Mouse (Mus musculus) cerebellum, adult 11-12 months (tissue): ENCODE measurements at regions not wholly inside any gene's neighbourhood (a gene's known extent, or its start where the extent isn't known, plus 50 kb on each side); places are given as distances from the start of the nearest gene placed in this dataset.

ENCODE experiments used
- DNase-seq: peaks from one replicate; pipeline ENCODE4 v3.0.0; 2022

DNA sequence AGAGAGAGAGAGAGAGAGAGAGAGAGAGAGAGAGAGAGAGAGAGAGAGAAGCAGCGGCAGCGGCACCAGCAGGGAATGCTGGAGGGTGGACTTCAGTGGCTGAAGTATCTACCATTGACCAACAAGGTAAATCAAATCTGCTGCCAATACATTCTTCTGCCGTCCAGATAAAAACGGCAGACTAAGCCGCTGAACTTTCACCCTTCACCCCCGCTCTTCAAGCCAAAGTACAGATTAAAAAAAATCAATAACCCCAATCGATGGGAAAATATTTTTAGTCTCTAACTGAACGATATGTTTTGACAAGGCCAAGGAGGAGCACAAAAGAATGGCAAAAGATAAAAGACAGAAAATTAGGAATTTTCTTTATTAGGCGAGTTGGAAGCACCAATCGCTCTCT lies 205.3 kb upstream of the Onecut1 start:
- no peak for DNase-seq

DNA sequence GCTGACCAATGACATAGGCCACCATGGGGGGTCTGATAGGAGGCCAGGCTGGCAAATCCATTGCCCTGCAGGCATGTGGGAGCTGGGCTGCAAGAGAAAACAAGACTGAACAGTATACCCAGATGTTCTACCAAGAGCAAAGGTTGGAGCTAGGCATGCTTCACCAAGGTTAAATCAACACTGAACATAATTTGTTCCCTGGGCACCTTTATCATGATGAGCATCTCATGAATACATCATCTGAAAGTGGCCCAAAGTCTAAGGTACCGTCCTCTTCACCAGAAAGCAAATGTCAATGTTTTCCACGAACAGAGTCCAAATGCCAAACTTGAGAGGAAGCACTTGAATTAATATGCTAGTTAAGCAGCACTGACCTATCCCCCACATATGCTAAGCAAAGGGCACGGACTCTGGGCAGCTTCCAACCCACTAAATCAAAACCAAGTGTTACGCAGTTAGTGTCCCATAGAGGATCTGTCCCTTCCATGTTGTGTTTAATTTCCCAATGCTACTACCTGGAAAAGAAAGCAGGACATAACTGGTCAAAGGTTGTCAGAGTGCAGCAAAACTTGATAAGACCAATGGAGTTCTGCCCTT lies 190.3 kb upstream of the Onecut1 start:
- no peak for DNase-seq

DNA sequence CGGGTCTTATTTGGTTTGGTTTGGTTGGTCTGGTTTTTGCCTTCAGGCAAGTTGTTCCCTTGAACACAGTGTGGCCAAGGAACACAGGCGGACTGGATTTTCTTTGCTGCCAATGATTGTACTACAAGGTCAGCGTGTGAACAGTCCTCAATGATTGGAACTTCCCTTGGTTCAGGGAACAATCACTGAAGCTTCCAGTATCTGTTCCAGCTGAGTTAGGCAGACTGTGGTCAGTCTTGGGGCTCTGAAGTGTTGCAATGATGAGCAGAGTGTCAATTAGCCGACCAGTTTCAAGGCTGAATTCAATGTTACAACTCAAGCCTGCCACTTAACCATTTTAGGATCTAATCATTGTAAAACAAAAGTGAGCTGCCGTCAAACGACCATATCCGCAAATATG lies 189.5 kb upstream of the Onecut1 start:
- no peak for DNase-seq

DNA sequence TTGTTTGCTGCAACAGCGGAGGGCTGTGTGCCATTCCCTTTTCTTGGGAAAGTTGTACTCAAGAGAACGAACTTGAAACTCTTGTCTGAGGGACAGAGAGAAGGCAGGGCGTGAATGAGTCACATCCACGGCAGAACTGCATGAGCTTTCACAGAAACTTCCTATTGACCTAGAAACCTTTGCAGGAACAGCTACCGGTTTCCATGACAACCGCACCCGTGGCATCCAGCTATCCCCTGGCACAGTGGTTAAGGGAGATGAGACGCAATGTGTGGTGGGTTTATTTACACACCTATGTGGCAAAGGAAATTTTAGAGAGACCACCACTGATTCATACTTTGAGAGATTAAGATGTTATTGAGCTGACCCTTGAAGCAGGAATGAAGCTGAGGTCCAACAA lies 163.5 kb upstream of the Onecut1 start:
- no peak for DNase-seq

DNA sequence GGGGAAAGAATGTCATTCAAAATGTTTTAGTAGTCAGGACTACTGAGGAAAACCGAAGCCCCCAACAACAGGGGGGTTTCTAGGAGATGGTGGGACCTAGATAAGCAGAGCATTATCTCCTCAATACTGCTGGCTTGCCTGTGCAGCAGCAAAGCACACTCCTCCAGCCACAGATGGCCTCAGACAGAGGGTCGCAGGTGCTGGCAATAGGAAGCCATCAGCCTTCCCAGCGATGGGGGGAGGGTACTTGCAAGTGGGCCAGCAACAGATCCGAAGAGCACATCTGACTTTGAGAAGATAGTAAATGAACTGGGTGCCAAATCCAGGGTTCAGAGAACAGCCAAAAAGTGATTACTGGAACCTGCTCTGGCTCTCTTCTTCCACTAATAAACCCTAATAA lies 156.0 kb upstream of the Onecut1 start:
- DNase-seq, result no peak

DNA sequence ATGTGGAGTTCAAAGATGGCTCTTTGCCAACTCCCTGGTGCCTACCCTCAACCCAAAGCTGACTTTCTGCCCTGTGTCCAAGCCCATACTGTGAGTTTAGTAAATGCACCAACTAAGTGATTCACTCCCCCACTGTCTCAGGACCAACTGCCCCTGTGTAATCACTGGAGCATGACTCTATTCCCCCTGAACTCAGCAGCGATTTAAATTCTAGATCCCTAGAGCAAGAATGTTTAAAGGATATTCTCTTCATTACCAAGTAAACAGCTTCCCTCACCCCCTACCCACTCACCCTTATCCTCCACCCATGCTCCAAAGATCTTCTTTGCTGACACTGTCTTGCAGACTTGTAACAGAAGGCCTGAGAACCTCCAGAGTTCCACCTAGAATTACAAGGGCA lies 154.1 kb upstream of the Onecut1 start:
- no peak for DNase-seq

DNA sequence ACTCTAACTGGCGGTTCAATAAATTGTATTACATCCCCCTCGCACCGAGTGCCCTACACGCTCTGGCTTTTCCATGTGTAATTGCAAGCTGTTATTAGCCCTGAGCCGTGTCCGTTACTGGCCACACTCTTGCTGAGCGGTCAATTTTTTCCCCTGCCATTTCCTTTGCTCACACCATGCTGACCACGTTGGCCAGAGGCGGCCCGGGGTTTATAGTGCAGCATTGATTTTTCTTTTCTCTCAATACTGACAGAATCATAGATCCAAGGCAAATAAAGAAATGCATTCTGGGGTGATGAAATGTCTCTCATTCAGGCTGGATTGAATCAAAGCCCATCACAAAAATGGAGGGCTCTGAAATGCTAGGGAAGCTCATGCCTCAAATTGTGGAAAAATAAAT lies 150.0 kb upstream of the Onecut1 start:
- DNase-seq, result no peak

DNA sequence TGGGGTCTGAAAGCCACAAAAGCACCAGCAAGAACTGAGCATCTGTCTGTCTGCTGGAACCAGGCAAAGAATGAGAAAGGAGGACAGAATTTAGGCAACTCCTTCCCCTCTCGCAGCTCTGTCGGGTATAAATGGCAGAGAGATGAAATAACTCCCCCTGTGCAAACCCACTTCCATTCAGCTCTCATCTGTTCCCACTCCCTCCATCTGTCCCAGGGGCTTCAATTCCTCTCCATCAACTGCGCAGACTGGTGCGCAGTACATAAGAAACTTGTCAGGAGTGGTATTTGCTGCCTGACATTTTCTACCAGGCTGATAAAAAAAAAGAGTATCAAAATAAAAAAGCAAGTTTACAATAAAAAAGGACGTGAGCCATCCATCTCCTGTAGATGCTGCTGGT lies 129.3 kb upstream of the Onecut1 start:
- DNase-seq, result no peak

DNA sequence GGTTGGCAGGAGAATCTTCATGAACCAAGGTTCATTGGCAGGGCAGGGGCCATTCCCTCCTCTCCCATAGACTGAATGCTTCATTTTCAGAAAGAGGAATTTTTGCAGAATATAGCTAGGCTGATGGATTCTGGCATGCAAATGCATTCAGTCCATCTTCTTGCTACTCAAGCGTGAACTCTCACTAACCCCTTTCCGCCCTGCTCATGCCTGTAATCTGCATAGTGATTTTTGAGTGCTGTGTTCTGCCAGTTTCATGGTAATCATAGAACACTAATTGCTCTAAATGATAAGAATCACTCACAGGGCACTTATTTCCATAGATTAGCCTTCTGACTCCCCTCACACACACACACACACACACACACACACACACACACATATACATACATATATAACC lies 119.8 kb upstream of the Onecut1 start:
- no peak for DNase-seq

DNA sequence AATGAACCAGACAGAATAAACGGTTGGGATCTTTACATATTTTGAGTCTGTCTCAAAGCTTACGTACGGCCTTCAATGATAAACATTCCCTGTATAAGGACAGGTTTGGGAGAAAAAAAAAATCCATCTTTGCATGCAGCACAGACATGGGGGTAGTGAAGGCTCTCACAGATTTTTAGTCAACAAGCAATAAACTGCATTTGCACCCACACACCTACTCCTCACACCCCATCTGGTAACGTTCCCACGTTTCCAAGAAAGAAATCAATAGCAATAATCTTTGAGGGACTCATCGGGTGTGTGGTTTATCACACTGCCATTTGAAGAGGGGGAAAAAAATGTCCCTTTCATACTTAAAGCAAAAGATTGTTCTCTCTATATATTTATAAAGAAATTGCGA lies 113.8 kb upstream of the Onecut1 start:
- DNase-seq, result no peak

DNA sequence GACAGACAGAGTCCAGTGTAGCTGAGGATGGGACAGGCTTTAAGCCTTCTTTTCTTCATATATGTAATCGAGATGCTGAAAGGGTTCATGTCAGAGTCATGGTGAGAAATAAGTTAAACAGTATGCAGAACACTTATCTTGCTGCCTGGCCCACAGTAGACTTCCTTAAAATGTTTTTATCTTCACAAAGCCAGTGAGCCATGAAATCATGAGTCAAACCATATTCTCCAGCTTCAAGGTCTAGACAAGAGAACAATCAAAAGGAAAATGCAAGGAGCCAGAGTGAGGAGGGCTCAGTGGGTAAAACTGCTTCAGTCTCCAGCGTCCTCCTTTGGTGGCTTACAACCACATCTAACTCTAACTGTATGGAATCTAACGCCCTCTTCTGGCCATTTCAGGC lies 103.7 kb upstream of the Onecut1 start:
- DNase-seq, result no peak

DNA sequence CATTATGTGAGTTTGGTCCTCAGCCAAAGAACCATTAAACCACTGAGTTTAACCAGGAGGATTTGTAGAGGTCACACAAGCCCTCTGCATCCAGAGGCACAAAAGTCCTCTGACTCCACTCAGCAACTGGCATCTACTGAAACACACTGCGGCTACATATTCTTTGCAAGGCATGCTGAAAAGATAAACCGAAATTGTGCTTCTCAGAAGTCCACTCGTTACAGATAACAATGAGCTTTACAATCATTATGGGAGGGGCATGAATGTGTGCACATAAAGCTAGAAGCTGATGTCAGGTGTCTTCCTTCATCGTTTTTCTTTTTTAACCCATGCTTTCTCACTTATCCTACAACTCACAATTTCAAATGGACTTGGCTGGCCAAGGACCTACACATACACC lies 102.8 kb upstream of the Onecut1 start:
- no peak for DNase-seq

DNA sequence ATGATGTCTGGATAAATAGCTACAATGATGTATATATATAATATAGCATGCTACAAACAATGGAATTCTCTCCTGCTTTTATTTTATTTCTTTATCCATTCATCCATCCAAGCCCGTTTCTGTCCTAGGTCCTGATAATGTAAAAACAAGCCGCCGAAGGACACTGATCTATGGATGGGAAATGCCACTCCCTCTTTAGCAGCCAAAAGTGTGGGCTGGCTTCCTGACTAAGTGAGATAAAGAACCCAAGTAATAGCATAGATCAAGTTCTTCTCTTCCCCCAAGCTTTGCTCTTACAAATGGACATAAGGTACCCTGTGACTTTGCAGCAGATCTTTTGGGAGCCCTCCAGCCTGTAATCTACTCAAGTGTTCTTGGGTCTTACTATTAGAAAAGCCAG lies 81.3 kb upstream of the Onecut1 start:
- no peak for DNase-seq

DNA sequence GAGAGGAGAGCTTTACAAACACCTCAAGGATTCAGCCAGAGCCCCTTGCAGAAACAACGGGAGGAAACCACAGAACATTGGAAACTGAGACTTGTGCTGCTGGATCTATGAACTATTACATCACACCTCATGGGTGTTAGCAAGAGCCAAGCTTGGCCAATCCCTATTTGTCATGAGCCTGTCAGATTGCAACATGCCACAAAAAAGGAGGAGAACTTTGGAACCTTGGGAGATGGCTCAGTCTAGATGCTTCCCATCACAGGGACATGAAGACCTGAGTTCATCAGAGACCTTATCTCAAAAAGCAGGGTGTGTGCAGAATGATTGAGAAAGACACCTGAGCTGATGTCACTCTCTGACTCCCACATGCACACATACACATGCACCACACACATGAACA lies 68.3 kb upstream of the Onecut1 start:
- no peak for DNase-seq

DNA sequence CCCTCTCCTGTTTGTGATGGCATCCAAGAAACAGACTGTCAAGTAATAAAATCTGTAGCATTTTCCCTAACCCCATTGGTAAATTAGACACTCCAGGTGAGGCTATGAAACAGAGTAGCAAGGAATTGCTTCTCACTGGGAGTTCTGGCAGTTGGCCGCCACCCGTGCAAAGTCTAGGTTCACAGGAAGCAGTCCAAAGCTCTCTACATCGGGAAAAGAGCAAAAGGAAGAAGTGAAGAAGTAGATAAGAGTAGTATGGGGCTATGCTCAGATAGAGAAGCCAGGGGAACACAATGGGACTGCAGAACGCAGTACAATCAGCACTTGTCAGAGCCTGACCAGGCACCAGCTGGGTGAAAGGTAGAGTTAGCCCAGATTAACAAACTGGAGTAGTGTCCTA lies 65.7 kb upstream of the Onecut1 start:
- DNase-seq, result no peak

DNA sequence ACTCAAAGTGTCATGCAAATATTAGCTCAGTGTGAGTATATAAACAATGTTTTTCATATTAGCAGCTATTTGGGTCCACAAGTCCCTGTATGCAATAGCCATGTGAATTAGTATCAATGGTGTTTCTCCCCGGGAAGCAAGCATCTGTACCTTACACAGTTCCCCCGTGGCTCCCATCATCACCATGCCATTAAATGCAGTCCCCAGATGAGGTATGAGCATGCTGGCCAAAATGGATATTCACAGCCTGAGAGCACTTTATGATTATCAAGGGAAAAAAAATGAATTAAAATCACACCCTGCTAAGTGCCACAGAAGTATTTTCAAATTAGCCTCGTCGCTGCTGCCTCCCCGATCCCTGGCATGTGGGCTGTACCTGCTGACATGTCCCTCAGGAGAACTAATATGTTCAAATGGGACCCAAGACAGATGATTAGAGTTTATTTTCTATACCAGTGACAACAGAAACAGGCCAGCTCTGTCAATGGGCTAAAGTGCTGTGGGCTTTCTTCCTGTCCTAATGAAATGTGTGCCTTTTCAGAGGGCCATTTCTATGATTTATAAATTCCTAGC lies 64.4 kb upstream of the Onecut1 start:
- DNase-seq, result no peak

DNA sequence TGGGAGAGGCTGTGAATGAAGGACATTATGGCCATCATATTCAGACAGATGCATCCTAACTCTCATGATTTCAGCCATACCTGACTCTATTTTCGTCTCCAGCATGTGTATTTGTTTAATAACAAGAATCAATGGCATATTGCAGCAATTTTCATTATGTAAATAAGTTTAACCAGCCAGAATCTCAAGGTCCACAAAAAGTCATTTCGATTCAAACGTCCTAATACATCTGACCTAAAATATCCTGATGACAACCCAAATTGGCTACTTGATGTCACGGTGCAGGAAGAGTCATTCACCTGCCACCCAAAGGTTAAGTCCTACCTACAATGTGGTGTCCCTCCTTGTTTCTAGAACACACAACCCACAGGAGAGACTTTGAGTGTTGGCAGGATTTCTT lies 60.6 kb upstream of the Onecut1 start:
- no peak for DNase-seq

DNA sequence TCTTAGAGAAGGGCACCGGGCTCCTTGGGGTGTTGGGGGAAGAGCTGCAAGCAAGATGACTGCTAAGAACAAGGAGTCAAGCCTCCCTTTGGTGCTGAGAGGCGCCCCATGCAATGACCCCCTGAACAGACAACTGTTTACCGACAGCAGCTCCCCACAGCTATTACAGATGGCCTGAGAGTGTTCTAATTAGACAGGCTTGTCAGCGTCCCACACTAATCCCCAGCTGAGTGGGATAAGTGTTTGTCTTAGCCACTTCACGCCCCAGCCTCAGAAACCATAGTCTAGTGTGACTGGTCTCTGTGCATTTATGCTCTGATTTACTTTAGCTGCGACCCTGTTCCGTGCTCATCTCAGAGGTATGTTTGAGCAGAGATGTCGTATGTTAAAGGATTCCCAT lies 50.3 kb upstream of the Onecut1 start:
- no peak for DNase-seq
